Mouse (Mus musculus) hindbrain, postnatal 0 days (tissue): ENCODE measurements around the gene Rabggta. TPM values are rescaled to one million over a fixed set of nuclear protein-coding genes. Genes with fewer than 3 reads are reported as not detected.

Experiments used
- ATAC-seq: fragments of 200-750 bp; cut with Nextera tagmentation; 2 replicates; pipeline ENCODE4 v1.8.0; 2017; ENCODE audit warnings: mild to moderate bottlenecking, moderate TSS enrichment, moderate library complexity
- DNase-seq: peaks from one replicate; pipeline ENCODE4 v3.0.0-alpha.2; 2015; ENCODE audit warnings: low spot score
- H3K27ac ChIP-seq: fragments of 300-500 bp; sonication (generic); 2 replicates; pipeline ENCODE4 v1.5.1; 2014; ENCODE audit warnings: mild to moderate bottlenecking
- H3K27me3 ChIP-seq: fragments of 300-500 bp; sonication (generic); 2 replicates; pipeline ENCODE4 v1.6.1; 2014; ENCODE audit warnings: low read length, mixed read lengths; ENCODE audit not compliant: insufficient read depth
- H3K36me3 ChIP-seq: fragments of 300-500 bp; sonication (generic); 2 replicates; pipeline ENCODE4 v1.6.1; 2014; ENCODE audit warnings: low read length, mixed read lengths; ENCODE audit not compliant: insufficient read depth
- H3K4me1 ChIP-seq: fragments of 300-500 bp; sonication (generic); 2 replicates; pipeline ENCODE4 v1.6.1; 2014; ENCODE audit warnings: antibody characterized with exemption, low read length, mixed read lengths; ENCODE audit not compliant: insufficient read depth
- H3K4me2 ChIP-seq: fragments of 300-500 bp; sonication (generic); 2 replicates; pipeline ENCODE4 v1.6.1; 2014; ENCODE audit warnings: low read depth, mild to moderate bottlenecking, low read length, moderate library complexity, mixed read lengths
- H3K4me3 ChIP-seq: fragments of 300-500 bp; sonication (generic); 2 replicates; pipeline ENCODE4 v1.5.1; 2014; ENCODE audit warnings: low read length
- H3K9ac ChIP-seq: fragments of 300-500 bp; sonication (generic); replicated peaks from 2 replicates; pipeline ENCODE4 v1.6.1; 2014; ENCODE audit warnings: mild to moderate bottlenecking, low read length, moderate library complexity, mixed read lengths
- H3K9me3 ChIP-seq: fragments of 300-500 bp; sonication (generic); 2 replicates; pipeline ENCODE4 v1.6.1; 2016; ENCODE audit warnings: low read length, mixed read lengths
- CTCF ChIP-seq: IDR thresholded peaks from 2 replicates; pipeline ENCODE4 v1.5.1; 2016; ENCODE audit warnings: antibody characterized with exemption, control low read depth, low read depth
- whole genome bisulfite sequencing: fragments of 180-500 bp; shearing (Covaris S2); extraction: QIAGEN DNeasy Blood & Tissue Kit; methylation state at CpG from one replicate; pipeline ENCODE4 v1.1.7; 2014; 5-methylcytosine and 5-hydroxymethylcytosine counted together
- polyA plus RNA-seq: library from polyadenylated mRNA; unstranded; fragments of >200 nt; fragmentation: Nextera tagmentation; extraction: Ambion mirVana; gene quantifications from 2 replicates; pipeline ENCODE4 v1.2.1, GENCODE M21; 2015
- total RNA-seq: library from RNA; depleted of rRNA; stranded (reverse); fragments of >200 nt; gene quantifications from 2 replicates; pipeline ENCODE4 v1.2.3, GENCODE M21; 2014

Rabggta gene
- total and polyA plus RNA-seq, 2 experiments from 2014 or later, result 51.9 to 83.8 TPM

GRCm38 (mm10) chr14:55714893-55715292 lies 7.2 kb downstream of the Rabggta start:
- Histone ChIP-seq H3K4me1 (no peaks in the 10 kb centered on the region; the same call in 1 of the 2 replicates), H3K27ac (no peak overlapping the region), H3K4me2 (no peak overlapping the region), H3K9ac (no peak overlapping the region), H3K9me3 (no peaks in the 10 kb centered on the region), H3K4me3 (no peak overlapping the region), H3K27me3 (0 out of 2 replicates have a peak, but pooled peaks cover 5% of the 10 kb centered on the region), H3K36me3 (0 out of 2 replicates have a peak, but pooled peaks cover 3% of the 10 kb centered on the region)
- no peak for TF ChIP-seq CTCF
- 47% methylated on average over 6 of the region's 6 CpGs for WGBS
- DNase-seq (no peak), ATAC-seq (no peak)

GRCm38 (mm10) chr14:55713729-55714122 lies 8.3 kb downstream of the Rabggta start, which contains the start of gene Tgm1:
Gene Tgm1, minus strand, starts transcription at chr14:55713926.
- no peak within 1 kb of the TSS for H3K4me2 ChIP-seq
- DNase-seq (no peak), ATAC-seq (no peak)
- H3K4me1 ChIP-seq, result no peaks in the 10 kb centered on the region; the same call in 1 of the 2 replicates
- no peak within 1 kb of the TSS for H3K4me3 ChIP-seq
- no peaks in the 10 kb centered on the region for H3K9me3 ChIP-seq
- H3K36me3 ChIP-seq, result 0 out of 2 replicates have a peak, but pooled peaks cover 3% of the 10 kb centered on the region
- 34% methylated on average over 4 of the region's 4 CpGs for WGBS
- no peak within 1 kb of the TSS for H3K27ac ChIP-seq
- no peak for TF ChIP-seq CTCF
- H3K27me3 ChIP-seq, result 0 out of 2 replicates have a peak, but pooled peaks cover 5% of the 10 kb centered on the region
- no peak within 1 kb of the TSS for H3K9ac ChIP-seq

GRCm38 (mm10) chr14:55713007-55713728 lies 8.9 kb downstream of the Rabggta start:
- no peaks in the 10 kb centered on the region for H3K36me3 ChIP-seq
- no peaks in the 10 kb centered on the region; the same call in 1 of the 2 replicates for H3K4me1 ChIP-seq
- TF ChIP-seq CTCF, result no peak
- no peak overlapping the region for H3K4me2 ChIP-seq
- no peak overlapping the region for H3K27ac ChIP-seq
- ATAC-seq, result no peak
- H3K9ac ChIP-seq, result no peak overlapping the region
- DNase-seq, result no peak
- WGBS, result 15% methylated on average over 25 of the region's 25 CpGs
- 0 out of 2 replicates have a peak, but pooled peaks cover 5% of the 10 kb centered on the region for H3K27me3 ChIP-seq
- no peak overlapping the region for H3K4me3 ChIP-seq
- H3K9me3 ChIP-seq, result no peaks in the 10 kb centered on the region

GRCm38 (mm10) chr14:55711786-55712185 lies 10.3 kb downstream of the Rabggta start:
- Histone ChIP-seq H3K9me3 (no peaks in the 10 kb centered on the region), H3K4me2 (no peak overlapping the region), H3K27ac (no peak overlapping the region), H3K36me3 (no peaks in the 10 kb centered on the region), H3K4me1 (no peaks in the 10 kb centered on the region; the same call in 1 of the 2 replicates), H3K4me3 (no peak overlapping the region), H3K9ac (no peak overlapping the region), H3K27me3 (0 out of 2 replicates have a peak, but pooled peaks cover 5% of the 10 kb centered on the region)
- WGBS, result 85% methylated on average over 7 of the region's 7 CpGs
- ATAC-seq (no peak), DNase-seq (no peak)
- no peak for TF ChIP-seq CTCF

GRCm38 (mm10) chr14:55709509-55709908 lies 12.6 kb downstream of the Rabggta start:
- no peak for ATAC-seq
- 91% methylated on average over 4 of the region's 4 CpGs for WGBS

GRCm38 (mm10) chr14:55707397-55707796 lies 14.7 kb downstream of the Rabggta start:
- DNase-seq (no peak), ATAC-seq (no peak)
- 82% methylated on average over 5 of the region's 5 CpGs for WGBS
- no peaks in the 10 kb centered on the region for H3K4me1 ChIP-seq
- no peaks in the 10 kb centered on the region for H3K36me3 ChIP-seq
- H3K9ac ChIP-seq, result no peak overlapping the region
- TF ChIP-seq CTCF, result no peak
- H3K4me3 ChIP-seq, result no peak overlapping the region
- no peak overlapping the region for H3K4me2 ChIP-seq
- H3K27me3 ChIP-seq, result 0 out of 2 replicates have a peak, but pooled peaks cover 1% of the 10 kb centered on the region
- H3K9me3 ChIP-seq, result no peaks in the 10 kb centered on the region
- no peak overlapping the region for H3K27ac ChIP-seq

More at GRCm38 (mm10) chr14:55709509-55709908, 12.6 kb downstream of the Rabggta start:
- no peak overlapping the region for H3K9ac ChIP-seq
- no peak for TF ChIP-seq CTCF
- no peak overlapping the region for H3K27ac ChIP-seq
- H3K36me3 ChIP-seq, result no peaks in the 10 kb centered on the region
- H3K4me2 ChIP-seq, result no peak overlapping the region
- H3K4me1 ChIP-seq, result no peaks in the 10 kb centered on the region; the same call in 1 of the 2 replicates
- H3K27me3 ChIP-seq, result 0 out of 2 replicates have a peak, but pooled peaks cover 5% of the 10 kb centered on the region
- DNase-seq, result no peak
- no peaks in the 10 kb centered on the region for H3K9me3 ChIP-seq
- H3K4me3 ChIP-seq, result no peak overlapping the region

- Histone ChIP-seq H3K9me3 (no peaks in the 10 kb centered on the region), H3K4me1 (no peaks in the 10 kb centered on the region), H3K9ac (no peak overlapping the region), H3K27me3 (no peaks in the 10 kb centered on the region), H3K4me2 (no peak overlapping the region), H3K4me3 (no peak overlapping the region), H3K36me3 (no peaks in the 10 kb centered on the region), H3K27ac (no peak overlapping the region)
- ATAC-seq (no peak), DNase-seq (no peak)
- TF ChIP-seq CTCF, result no peak
- WGBS, result 92% methylated on average over 8 of the region's 8 CpGs
These were observed 15.9 kb downstream of the Rabggta start for GRCm38 (mm10) chr14:55706051-55706600.
